Mouse (Mus musculus): ENCODE data around the gene Gm29735. TPM values are rescaled to one million over a fixed set of nuclear protein-coding genes. Genes with fewer than 3 reads are reported as not detected.
"Not testable (repeated sequence)": the region's sequence is repeated elsewhere in the genome, so short reads cannot be mapped to it uniquely, and the experiment has no call there.

The Gm29735 gene
- polyA plus RNA-seq, 1 experiment from 2014 or later = 0.79 TPM

- ATAC-seq (ENCODE audit: insufficient number of reproducible peaks, low FRiP score, low TSS enrichment, low read depth); H3K9ac ChIP-seq; H3K4me3 ChIP-seq (replicated peaks); H3K4me1 ChIP-seq; H3K27me3 ChIP-seq; H3K4me2 ChIP-seq (replicated peaks); H3K9me3 ChIP-seq (replicated peaks); H3K27ac ChIP-seq (replicated peaks); H3K36me3 ChIP-seq: not testable (repeated sequence)
- 88% methylated on average over 1 of the region's 1 CpGs for WGBS
Measured at GRCm38 (mm10) chr7:142120629-142121028, 36.3 kb downstream of the Gm29735 start, which contains the start of gene Gm45618. Gene Gm45618 (minus strand): TSS chr7:142120729.

- H3K9me3 ChIP-seq (replicated peaks) = no peaks in the 10 kb centered on the region
- H3K4me2 ChIP-seq (replicated peaks) = no peak overlapping the region
- no peaks in the 10 kb centered on the region for H3K36me3 ChIP-seq
- H3K9ac ChIP-seq = no peak overlapping the region
- no peak overlapping the region for H3K4me3 ChIP-seq (replicated peaks)
- no peak for ATAC-seq (ENCODE audit: insufficient number of reproducible peaks, low FRiP score, low TSS enrichment, low read depth)
- peaks cover 4% of the 10 kb centered on the region; the same call in 1 of the 2 replicates for H3K27me3 ChIP-seq
- 19% methylated on average over 5 of the region's 5 CpGs for WGBS
- no peaks in the 10 kb centered on the region for H3K4me1 ChIP-seq
- H3K27ac ChIP-seq (replicated peaks) = no peak overlapping the region
Measured at GRCm38 (mm10) chr7:142119632-142120031, 37.3 kb downstream of the Gm29735 start.

Other genes starting within 250 kb of the Gm29735 start
- gene Tollip, start 238.6 kb downstream of the Gm29735 start, polyA plus RNA-seq (2015; fragmentation: Nextera tagmentation; extraction: Ambion mirVana) = 50.4 and 56.0 TPM in 2 replicates
- gene Brsk2, start 207.4 kb downstream of the Gm29735 start, polyA plus RNA-seq (2015; fragmentation: Nextera tagmentation; extraction: Ambion mirVana) = 1.2 and 1.7 TPM in 2 replicates
- 79.5 and 82.6 TPM in 2 replicates for gene Mob2, start 96.0 kb downstream of the Gm29735 start, polyA plus RNA-seq (2015; fragmentation: Nextera tagmentation; extraction: Ambion mirVana)
- 6.5 and 7.7 TPM in 2 replicates for gene Dusp8, start 61.3 kb downstream of the Gm29735 start, polyA plus RNA-seq (2015; fragmentation: Nextera tagmentation; extraction: Ambion mirVana)
- 0.79 and 1.7 TPM in 2 replicates for gene Gm45618, start 36.4 kb downstream of the Gm29735 start, polyA plus RNA-seq (2015; fragmentation: Nextera tagmentation; extraction: Ambion mirVana)
- not detected in 2 replicates for gene Gm39115, start 21.1 kb downstream of the Gm29735 start, polyA plus RNA-seq (2015; fragmentation: Nextera tagmentation; extraction: Ambion mirVana)
- 1.0 and 1.1 TPM in 2 replicates for gene Gm45337, start 12.5 kb downstream of the Gm29735 start, polyA plus RNA-seq (2015; fragmentation: Nextera tagmentation; extraction: Ambion mirVana)
- 1.4 and 1.7 TPM in 2 replicates for gene Gm4553, start 8.6 kb upstream of the Gm29735 start, polyA plus RNA-seq (2015; fragmentation: Nextera tagmentation; extraction: Ambion mirVana)
- gene Krtap5-2, start 18.9 kb upstream of the Gm29735 start, polyA plus RNA-seq (2015; fragmentation: Nextera tagmentation; extraction: Ambion mirVana) = 0.75 and 1.2 TPM in 2 replicates
- gene Gm10153, start 33.3 kb upstream of the Gm29735 start, polyA plus RNA-seq (2015; fragmentation: Nextera tagmentation; extraction: Ambion mirVana) = 0.47 and 0.57 TPM in 2 replicates
- 0.16 and 0.30 TPM in 2 replicates for gene Krtap5-3, start 44.3 kb upstream of the Gm29735 start, polyA plus RNA-seq (2015; fragmentation: Nextera tagmentation; extraction: Ambion mirVana)
- gene Gm7579, start 54.7 kb upstream of the Gm29735 start, polyA plus RNA-seq (2015; fragmentation: Nextera tagmentation; extraction: Ambion mirVana) = 1.7 and 1.8 TPM in 2 replicates
- gene Krtap5-5, start 72.9 kb upstream of the Gm29735 start, polyA plus RNA-seq (2015; fragmentation: Nextera tagmentation; extraction: Ambion mirVana) = 0.73 and 0.75 TPM in 2 replicates
- gene Gm40460, start 84.0 kb upstream of the Gm29735 start, polyA plus RNA-seq (2015; fragmentation: Nextera tagmentation; extraction: Ambion mirVana) = 0.40 and 1.0 TPM in 2 replicates
- gene Gm2431, start 101.2 kb upstream of the Gm29735 start, polyA plus RNA-seq (2015; fragmentation: Nextera tagmentation; extraction: Ambion mirVana) = not detected in 2 replicates
- 0.31 TPM in 1 of 2 replicates, not detected in the other for gene Gm4559, start 117.2 kb upstream of the Gm29735 start, polyA plus RNA-seq (2015; fragmentation: Nextera tagmentation; extraction: Ambion mirVana)
- 0.56 TPM in 1 of 2 replicates, not detected in the other for gene Krtap5-1, start 140.0 kb upstream of the Gm29735 start, polyA plus RNA-seq (2015; fragmentation: Nextera tagmentation; extraction: Ambion mirVana)
- gene Krtap5-4, start 146.4 kb upstream of the Gm29735 start, polyA plus RNA-seq (2015; fragmentation: Nextera tagmentation; extraction: Ambion mirVana) = 0.21 and 0.37 TPM in 2 replicates
- 7.5 and 7.8 TPM in 2 replicates for gene Ifitm10, start 216.6 kb upstream of the Gm29735 start, polyA plus RNA-seq (2015; fragmentation: Nextera tagmentation; extraction: Ambion mirVana)
- not detected in 2 replicates for gene Gm49369, start 225.6 kb upstream of the Gm29735 start, polyA plus RNA-seq (2015; fragmentation: Nextera tagmentation; extraction: Ambion mirVana)
- gene Ctsd, start 230.9 kb upstream of the Gm29735 start, polyA plus RNA-seq (2015; fragmentation: Nextera tagmentation; extraction: Ambion mirVana) = 374 and 387 TPM in 2 replicates

Measured in embryonic facial prominence, embryonic 15.5 days (tissue).